Mouse (Mus musculus): ENCODE results near the gene Lamtor3. TPM values are rescaled to one million over a fixed set of nuclear protein-coding genes. Genes with fewer than 3 reads are reported as not detected.
A peak's percentile ranks its signal among the peaks of the same experiment; 100 is the strongest.

Gene Lamtor3
- 123 and 132 TPM in 2 replicates for polyA plus RNA-seq (2014; fragmentation: Nextera tagmentation; extraction: Ambion mirVana)

DNA sequence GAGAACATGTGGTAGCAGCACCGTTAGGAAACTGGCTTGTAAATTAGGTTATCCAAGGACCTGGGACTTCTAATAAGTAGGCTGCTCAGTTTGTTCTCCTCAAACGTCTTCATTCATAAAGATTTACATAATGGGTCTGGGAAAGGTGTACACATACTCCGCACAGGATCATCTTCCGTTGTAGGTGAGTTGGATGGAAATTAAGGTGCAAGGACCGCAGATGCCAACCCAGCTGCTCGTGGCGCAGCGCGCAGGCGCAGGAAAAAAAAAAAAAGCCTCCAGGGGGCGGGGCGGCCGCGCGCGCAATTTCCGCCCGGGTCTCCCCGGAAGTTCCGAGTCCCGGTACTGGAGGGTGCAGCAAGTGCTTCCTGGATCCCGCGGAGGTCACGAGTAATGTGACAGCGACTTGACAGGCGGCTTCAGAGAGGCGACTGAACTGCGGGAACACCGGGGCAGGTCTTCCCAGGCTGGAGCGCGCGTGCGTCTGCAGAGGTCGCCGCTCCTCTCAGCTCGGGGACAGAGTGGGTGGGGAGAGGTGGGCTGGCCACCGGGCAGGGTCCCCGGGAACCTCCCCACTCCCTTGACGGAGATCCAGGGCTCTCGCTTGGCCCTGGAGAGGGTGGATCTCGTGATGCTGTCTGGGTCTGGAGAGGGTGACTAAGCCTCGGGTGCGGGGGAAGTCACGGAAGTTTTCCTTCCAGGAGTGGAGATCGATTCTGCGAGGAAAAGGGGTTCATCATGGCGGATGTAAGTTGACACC lies at the start of gene Lamtor3:
Gene Lamtor3 (plus strand): TSS at position 335 of the 760 bp plus-strand sequence.
- peak within 1 kb of the TSS; percentile 64 for H3K4me3 ChIP-seq (ENCODE audit: low read depth, low read length)
- peak within 1 kb of the TSS; percentile 64 for H3K9ac ChIP-seq (replicated peaks; ENCODE audit: low read depth, low read length)
- H3K36me3 ChIP-seq (ENCODE audit: control insufficient read depth, insufficient read depth, low read length), result no peaks in the 10 kb centered on the region
- peaks cover 14% of the 10 kb centered on the region; the same call in 1 of the 2 replicates for H3K4me1 ChIP-seq (ENCODE audit: control insufficient read depth, insufficient read depth, low read length)
- ATAC-seq (ENCODE audit: low read depth), result peak; percentile 94
- H3K9me3 ChIP-seq (ENCODE audit: control insufficient read depth, low read length), result no peaks in the 10 kb centered on the region
- H3K27ac ChIP-seq (ENCODE audit: low read depth, low read length), result peak within 1 kb of the TSS; percentile 85
- H3K4me2 ChIP-seq (ENCODE audit: low read depth, low read length), result peak within 1 kb of the TSS; percentile 77
- 1% methylated on average over 47 of the region's 47 CpGs for WGBS
- H3K27me3 ChIP-seq (ENCODE audit: control insufficient read depth, insufficient read depth, low read length), result no peaks in the 10 kb centered on the region

GRCm38 (mm10) chr3:137869395-137869794 lies 48.9 kb upstream of the Lamtor3 start:
- peaks cover 11% of the 10 kb centered on the region; the same call in 1 of the 2 replicates for H3K4me1 ChIP-seq (ENCODE audit: control insufficient read depth, insufficient read depth, low read length)
- H3K27me3 ChIP-seq (ENCODE audit: control insufficient read depth, insufficient read depth, low read length), result no peaks in the 10 kb centered on the region
- 91% methylated on average over 9 of the region's 9 CpGs for WGBS
- no peak overlapping the region; the same call in 1 of the 2 replicates for H3K4me2 ChIP-seq (ENCODE audit: low read depth, low read length)
- no peaks in the 10 kb centered on the region for H3K36me3 ChIP-seq (ENCODE audit: control insufficient read depth, insufficient read depth, low read length)
- no peak overlapping the region for H3K4me3 ChIP-seq (ENCODE audit: low read depth, low read length)
- no peak overlapping the region for H3K27ac ChIP-seq (ENCODE audit: low read depth, low read length)
- no peak overlapping the region for H3K9ac ChIP-seq (replicated peaks; ENCODE audit: low read depth, low read length)
- no peaks in the 10 kb centered on the region for H3K9me3 ChIP-seq (ENCODE audit: control insufficient read depth, low read length)
- ATAC-seq (ENCODE audit: low read depth), result no peak

GRCm38 (mm10) chr3:137879313-137879712 lies 39.0 kb upstream of the Lamtor3 start:
- Histone ChIP-seq H3K27me3 (ENCODE audit: control insufficient read depth, insufficient read depth, low read length) (no peaks in the 10 kb centered on the region), H3K36me3 (ENCODE audit: control insufficient read depth, insufficient read depth, low read length) (no peaks in the 10 kb centered on the region), H3K9ac (replicated peaks; ENCODE audit: low read depth, low read length) (no peak overlapping the region), H3K4me1 (ENCODE audit: control insufficient read depth, insufficient read depth, low read length) (no peaks in the 10 kb centered on the region), H3K4me3 (ENCODE audit: low read depth, low read length) (no peak overlapping the region), H3K9me3 (ENCODE audit: control insufficient read depth, low read length) (no peaks in the 10 kb centered on the region), H3K4me2 (ENCODE audit: low read depth, low read length) (no peak overlapping the region), H3K27ac (ENCODE audit: low read depth, low read length) (no peak overlapping the region)
- WGBS, result 92% methylated on average over 3 of the region's 3 CpGs
- ATAC-seq (ENCODE audit: low read depth), result no peak

- Histone ChIP-seq H3K27me3 (ENCODE audit: control insufficient read depth, insufficient read depth, low read length) (no peaks in the 10 kb centered on the region), H3K9me3 (ENCODE audit: control insufficient read depth, low read length) (no peaks in the 10 kb centered on the region), H3K4me3 (ENCODE audit: low read depth, low read length) (no peak overlapping the region), H3K27ac (ENCODE audit: low read depth, low read length) (no peak overlapping the region), H3K9ac (replicated peaks; ENCODE audit: low read depth, low read length) (no peak overlapping the region), H3K4me1 (ENCODE audit: control insufficient read depth, insufficient read depth, low read length) (no peaks in the 10 kb centered on the region), H3K36me3 (ENCODE audit: control insufficient read depth, insufficient read depth, low read length) (no peaks in the 10 kb centered on the region), H3K4me2 (ENCODE audit: low read depth, low read length) (no peak overlapping the region)
- 81% methylated on average over 4 of the region's 4 CpGs for WGBS
- ATAC-seq (ENCODE audit: low read depth), result no peak
Measured at GRCm38 (mm10) chr3:137880109-137880748, 38.1 kb upstream of the Lamtor3 start.

GRCm38 (mm10) chr3:137881093-137881492 lies 37.2 kb upstream of the Lamtor3 start:
- no peak overlapping the region for H3K9ac ChIP-seq (replicated peaks; ENCODE audit: low read depth, low read length)
- no peak overlapping the region for H3K27ac ChIP-seq (ENCODE audit: low read depth, low read length)
- WGBS, result 94% methylated on average over 5 of the region's 5 CpGs
- H3K4me3 ChIP-seq (ENCODE audit: low read depth, low read length), result no peak overlapping the region
- H3K9me3 ChIP-seq (ENCODE audit: control insufficient read depth, low read length), result no peaks in the 10 kb centered on the region
- H3K4me2 ChIP-seq (ENCODE audit: low read depth, low read length), result no peak overlapping the region
- H3K36me3 ChIP-seq (ENCODE audit: control insufficient read depth, insufficient read depth, low read length), result no peaks in the 10 kb centered on the region
- no peak for ATAC-seq (ENCODE audit: low read depth)
- no peaks in the 10 kb centered on the region for H3K27me3 ChIP-seq (ENCODE audit: control insufficient read depth, insufficient read depth, low read length)
- no peaks in the 10 kb centered on the region for H3K4me1 ChIP-seq (ENCODE audit: control insufficient read depth, insufficient read depth, low read length)

GRCm38 (mm10) chr3:137887961-137888360 lies 30.3 kb upstream of the Lamtor3 start:
- ATAC-seq (ENCODE audit: low read depth), result no peak
- 72% methylated on average over 7 of the region's 7 CpGs for WGBS
- Histone ChIP-seq H3K4me3 (ENCODE audit: low read depth, low read length) (no peak overlapping the region), H3K4me1 (ENCODE audit: control insufficient read depth, insufficient read depth, low read length) (no peaks in the 10 kb centered on the region), H3K27ac (ENCODE audit: low read depth, low read length) (no peak overlapping the region), H3K9ac (replicated peaks; ENCODE audit: low read depth, low read length) (no peak overlapping the region), H3K27me3 (ENCODE audit: control insufficient read depth, insufficient read depth, low read length) (no peaks in the 10 kb centered on the region), H3K9me3 (ENCODE audit: control insufficient read depth, low read length) (no peaks in the 10 kb centered on the region), H3K36me3 (ENCODE audit: control insufficient read depth, insufficient read depth, low read length) (no peaks in the 10 kb centered on the region), H3K4me2 (ENCODE audit: low read depth, low read length) (no peak overlapping the region)

DNA sequence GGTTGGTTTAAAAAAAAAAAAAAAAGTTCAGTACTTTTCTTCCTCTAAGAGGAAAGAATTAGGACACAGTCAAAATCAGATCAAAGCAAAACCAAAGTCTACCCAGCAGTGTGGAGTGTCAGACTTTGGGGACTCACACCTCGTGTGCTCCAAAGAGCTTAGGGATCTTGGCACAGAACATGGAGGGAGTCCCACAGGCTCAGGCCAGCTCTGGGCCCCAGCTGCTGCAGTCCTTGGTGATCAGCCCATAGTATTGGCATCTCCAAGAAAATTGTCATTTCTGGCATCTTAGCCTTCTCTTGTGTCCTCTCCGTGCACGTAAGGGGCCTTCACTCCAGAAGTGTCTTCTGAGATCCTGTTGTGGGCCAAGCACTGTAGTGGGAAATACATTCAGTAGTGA lies 27.2 kb upstream of the Lamtor3 start:
- Histone ChIP-seq H3K4me1 (ENCODE audit: control insufficient read depth, insufficient read depth, low read length) (no peaks in the 10 kb centered on the region), H3K27ac (ENCODE audit: low read depth, low read length) (no peak overlapping the region), H3K9ac (replicated peaks; ENCODE audit: low read depth, low read length) (no peak overlapping the region), H3K27me3 (ENCODE audit: control insufficient read depth, insufficient read depth, low read length) (no peaks in the 10 kb centered on the region), H3K4me2 (ENCODE audit: low read depth, low read length) (no peak overlapping the region), H3K36me3 (ENCODE audit: control insufficient read depth, insufficient read depth, low read length) (no peaks in the 10 kb centered on the region), H3K9me3 (ENCODE audit: control insufficient read depth, low read length) (no peaks in the 10 kb centered on the region), H3K4me3 (ENCODE audit: low read depth, low read length) (no peak overlapping the region)
- no peak for ATAC-seq (ENCODE audit: low read depth)
- WGBS, result 81% methylated on average over 3 of the region's 3 CpGs

- H3K36me3 ChIP-seq (ENCODE audit: control insufficient read depth, insufficient read depth, low read length), result no peaks in the 10 kb centered on the region
Measured at GRCm38 (mm10) chr3:137892118-137892517, 26.2 kb upstream of the Lamtor3 start.

DNA sequence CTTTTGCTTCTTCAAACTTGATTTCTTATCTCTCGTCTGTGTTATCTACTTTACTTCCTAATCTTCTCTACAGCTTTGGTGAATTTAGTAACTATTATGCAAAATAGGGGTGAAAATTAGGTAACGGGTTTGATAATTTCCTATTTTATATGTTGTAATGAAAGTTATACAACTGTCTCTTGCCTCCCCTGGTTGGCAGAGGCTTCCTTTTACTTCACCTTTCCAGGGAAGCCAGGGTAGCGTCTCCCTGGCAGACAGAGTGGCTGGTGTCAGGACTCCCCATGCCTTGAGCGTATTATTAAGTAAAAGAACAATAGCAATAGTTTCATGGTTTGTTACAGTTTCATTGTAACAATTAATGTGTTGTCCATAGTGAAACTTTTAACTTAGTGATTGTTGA lies 24.5 kb upstream of the Lamtor3 start:
- 91% methylated on average over 4 of the region's 4 CpGs for WGBS
- H3K4me1 ChIP-seq (ENCODE audit: control insufficient read depth, insufficient read depth, low read length), result no peaks in the 10 kb centered on the region
- no peak overlapping the region for H3K27ac ChIP-seq (ENCODE audit: low read depth, low read length)
- no peaks in the 10 kb centered on the region for H3K36me3 ChIP-seq (ENCODE audit: control insufficient read depth, insufficient read depth, low read length)
- H3K9ac ChIP-seq (replicated peaks; ENCODE audit: low read depth, low read length), result no peak overlapping the region
- no peak overlapping the region for H3K4me3 ChIP-seq (ENCODE audit: low read depth, low read length)
- no peak for ATAC-seq (ENCODE audit: low read depth)
- H3K4me2 ChIP-seq (ENCODE audit: low read depth, low read length), result no peak overlapping the region
- no peaks in the 10 kb centered on the region for H3K27me3 ChIP-seq (ENCODE audit: control insufficient read depth, insufficient read depth, low read length)
- no peaks in the 10 kb centered on the region for H3K9me3 ChIP-seq (ENCODE audit: control insufficient read depth, low read length)

More at GRCm38 (mm10) chr3:137892118-137892517, 26.2 kb upstream of the Lamtor3 start:
- H3K4me2 ChIP-seq (ENCODE audit: low read depth, low read length), result no peak overlapping the region
- H3K4me3 ChIP-seq (ENCODE audit: low read depth, low read length), result no peak overlapping the region
- no peaks in the 10 kb centered on the region for H3K27me3 ChIP-seq (ENCODE audit: control insufficient read depth, insufficient read depth, low read length)
- WGBS, result 95% methylated on average over 4 of the region's 4 CpGs
- H3K9ac ChIP-seq (replicated peaks; ENCODE audit: low read depth, low read length), result no peak overlapping the region
- no peaks in the 10 kb centered on the region for H3K4me1 ChIP-seq (ENCODE audit: control insufficient read depth, insufficient read depth, low read length)
- H3K27ac ChIP-seq (ENCODE audit: low read depth, low read length), result no peak overlapping the region
- ATAC-seq (ENCODE audit: low read depth), result no peak
- no peaks in the 10 kb centered on the region for H3K9me3 ChIP-seq (ENCODE audit: control insufficient read depth, low read length)

Data from neural tube, embryonic 14.5 days (tissue).